9 mouse cellular contexts compared by ENCODE assay signal in genomic region chr7:16913806-16914452, GRCm38 (mm10). TPM values are rescaled to one million over a fixed set of nuclear protein-coding genes. Genes with fewer than 3 reads are reported as not detected.
DNase-seq lines count a peak whose midpoint lies in the region; ATAC-seq and TF ChIP-seq lines count a peak whose summit lies in the region.
"Had no signal": no experiment of that assay in that cellular context is flagged by ENCODE, and none has a peak within 500 bp of the region (broad histone marks: within the 10 kb centered on the region; RNA-seq: fewer than 3 reads in every experiment).

No protein-coding gene starts in this region.

- H3K36me3 ChIP-seq in E14TG2a.4 (ENCODE audit: insufficient read depth, low read length): peaks cover 44% of the 10 kb centered on the region
- H3K36me3 ChIP-seq in embryonic facial prominence, embryonic 12.5 days: peaks cover 48% of the 10 kb centered on the region
- peaks cover 38% of the 10 kb centered on the region for H3K36me3 ChIP-seq in heart, embryonic 15.5 days
- peaks cover 47% of the 10 kb centered on the region for H3K36me3 ChIP-seq in lung, embryonic 14.5 days (ENCODE audit: insufficient read depth)
- peaks cover 52% of the 10 kb centered on the region for H3K36me3 ChIP-seq in neural tube, embryonic 15.5 days

- H3K27me3 ChIP-seq in E14TG2a.4 (ENCODE audit: insufficient read depth, low read length): peaks cover 13% of the 10 kb centered on the region
- H3K27me3 ChIP-seq in embryonic facial prominence, embryonic 12.5 days: no peaks in the 10 kb centered on the region
- peaks cover 21% of the 10 kb centered on the region for H3K27me3 ChIP-seq in heart, embryonic 15.5 days
- H3K27me3 ChIP-seq in lung, embryonic 14.5 days (ENCODE audit: insufficient read depth, low read length): peaks cover 3% of the 10 kb centered on the region; the same call in 1 of the 2 replicates
- no peaks in the 10 kb centered on the region for H3K27me3 ChIP-seq in neural tube, embryonic 15.5 days (replicated peaks)

- peak; percentile 85 for DNase-seq in adrenal gland, postnatal 14 days
- peak; percentile 82 for DNase-seq in kidney, postnatal 14 days
- DNase-seq in lung, embryonic 14.5 days: peak; percentile 93
- DNase-seq in thymus, postnatal 4 days: peak; percentile 82

- H3K4me3 ChIP-seq in E14TG2a.4 (replicated peaks; ENCODE audit: low read length): no peak overlapping the region
- no peak overlapping the region for H3K4me3 ChIP-seq in embryonic facial prominence, embryonic 12.5 days
- no peak overlapping the region for H3K4me3 ChIP-seq in heart, embryonic 15.5 days
- H3K4me3 ChIP-seq in lung, embryonic 14.5 days (ENCODE audit: low read depth, low read length): no peak overlapping the region
- H3K4me3 ChIP-seq in neural tube, embryonic 15.5 days (replicated peaks): no peak overlapping the region

- no peak overlapping the region for H3K27ac ChIP-seq in embryonic facial prominence, embryonic 12.5 days
- H3K27ac ChIP-seq in heart, embryonic 15.5 days: no peak overlapping the region
- H3K27ac ChIP-seq in lung, embryonic 14.5 days (ENCODE audit: low read depth): no peak overlapping the region
- no peak overlapping the region; the same call in 1 of the 2 replicates for H3K27ac ChIP-seq in neural tube, embryonic 15.5 days (replicated peaks)

- ATAC-seq in embryonic facial prominence, embryonic 12.5 days (ENCODE audit: insufficient number of reproducible peaks, insufficient read depth, low FRiP score, low TSS enrichment): peak; percentile 18; the same call in 1 of the 2 replicates
- ATAC-seq in heart, embryonic 15.5 days (replicated peaks; ENCODE audit: insufficient number of reproducible peaks, insufficient read depth, low FRiP score, low read depth): peak; percentile 43; the same call in 1 of the 2 replicates
- ATAC-seq in lung, embryonic 14.5 days (ENCODE audit: insufficient read depth): peak; percentile 62
- ATAC-seq in neural tube, embryonic 15.5 days (ENCODE audit: low FRiP score): peak; percentile 64

- peaks cover 58% of the 10 kb centered on the region for H3K4me1 ChIP-seq in E14TG2a.4 (replicated peaks; ENCODE audit: low read depth, low read length)
- peaks cover 22% of the 10 kb centered on the region for H3K4me1 ChIP-seq in embryonic facial prominence, embryonic 12.5 days
- H3K4me1 ChIP-seq in heart, embryonic 15.5 days (replicated peaks): peaks cover 32% of the 10 kb centered on the region
- H3K4me1 ChIP-seq in lung, embryonic 14.5 days (ENCODE audit: insufficient read depth): no peaks in the 10 kb centered on the region; the same call in 1 of the 2 replicates
- peaks cover 31% of the 10 kb centered on the region for H3K4me1 ChIP-seq in neural tube, embryonic 15.5 days

- WGBS in embryonic facial prominence, embryonic 12.5 days: 36% methylated on average over 10 of the region's 10 CpGs
- whole genome bisulfite sequencing in heart, embryonic 15.5 days: 34% methylated on average over 10 of the region's 10 CpGs
- 27% methylated on average over 10 of the region's 10 CpGs for WGBS in lung, embryonic 14.5 days
- 35% methylated on average over 10 of the region's 10 CpGs for WGBS in neural tube, embryonic 15.5 days

- no peak overlapping the region for H3K4me2 ChIP-seq in embryonic facial prominence, embryonic 12.5 days (replicated peaks)
- no peak overlapping the region for H3K4me2 ChIP-seq in heart, embryonic 15.5 days
- no peak overlapping the region for H3K4me2 ChIP-seq in lung, embryonic 14.5 days
- no peak overlapping the region for H3K4me2 ChIP-seq in neural tube, embryonic 15.5 days

- H3K9ac ChIP-seq in embryonic facial prominence, embryonic 12.5 days: no peak overlapping the region
- no peak overlapping the region for H3K9ac ChIP-seq in heart, embryonic 15.5 days
- no peak overlapping the region for H3K9ac ChIP-seq in lung, embryonic 14.5 days
- no peak overlapping the region for H3K9ac ChIP-seq in neural tube, embryonic 15.5 days (replicated peaks)

- peak; percentile 77 for TF ChIP-seq CTCF in E14TG2a.4 (conservative IDR thresholded peaks at IDR 0.05; ENCODE audit: low read length)
- TF ChIP-seq CTCF in lung, embryonic 14.5 days (IDR thresholded peaks at IDR 0.05; ENCODE audit: low read depth): peak; percentile 92

- H3K9me3 ChIP-seq in E14TG2a.4 (ENCODE audit: low read length): no peaks in the 10 kb centered on the region
- no peaks in the 10 kb centered on the region for H3K9me3 ChIP-seq in embryonic facial prominence, embryonic 12.5 days
- H3K9me3 ChIP-seq in heart, embryonic 15.5 days (replicated peaks): no peaks in the 10 kb centered on the region
- no peaks in the 10 kb centered on the region for H3K9me3 ChIP-seq in lung, embryonic 14.5 days (ENCODE audit: low read depth, low read length)
- no peaks in the 10 kb centered on the region for H3K9me3 ChIP-seq in neural tube, embryonic 15.5 days (replicated peaks)

RNA-seq across cellular contexts. Expression of gene Ptgir, which starts 7.6 kb away (rescaled TPM):
- total RNA-seq in adrenal gland, postnatal 14 days (2021): 1.2 and 2.6 TPM in 2 replicates
- 1.7 and 2.2 TPM in 2 replicates for polyA plus RNA-seq in embryonic facial prominence, embryonic 12.5 days (2016; fragmentation: Nextera tagmentation; extraction: Ambion mirVana)
- polyA plus RNA-seq in heart, embryonic 15.5 days (2015; fragmentation: Nextera tagmentation; extraction: Ambion mirVana): 0.86 and 1.2 TPM in 2 replicates
- 1.3 and 1.6 TPM in 2 replicates for polyA plus RNA-seq in lung, embryonic 14.5 days (2014; fragmentation: Nextera tagmentation; extraction: Ambion mirVana)
- polyA plus RNA-seq in neural tube, embryonic 15.5 days (2015; fragmentation: Nextera tagmentation; extraction: Ambion mirVana): 1.1 and 1.3 TPM in 2 replicates
- total RNA-seq: layer of hippocampus, adult 8-10 months had no signal

RNA-seq across cellular contexts. Expression of gene Calm3, which starts 10.0 kb away (rescaled TPM):
- 222 and 231 TPM in 2 replicates for total RNA-seq in adrenal gland, postnatal 14 days (2021)
- 123 and 134 TPM in 2 replicates for polyA plus RNA-seq in embryonic facial prominence, embryonic 12.5 days (2016; fragmentation: Nextera tagmentation; extraction: Ambion mirVana)
- polyA plus RNA-seq in heart, embryonic 15.5 days (2015; fragmentation: Nextera tagmentation; extraction: Ambion mirVana): 96.4 and 98.4 TPM in 2 replicates
- polyA plus RNA-seq in lung, embryonic 14.5 days (2014; fragmentation: Nextera tagmentation; extraction: Ambion mirVana): 139 and 155 TPM in 2 replicates
- polyA plus RNA-seq in neural tube, embryonic 15.5 days (2015; fragmentation: Nextera tagmentation; extraction: Ambion mirVana): 336 and 404 TPM in 2 replicates

RNA-seq across cellular contexts. Expression of gene Gng8, which starts 22.3 kb away (rescaled TPM):
- total RNA-seq in adrenal gland, postnatal 14 days (2021): 0.59 and 0.60 TPM in 2 replicates
- 21.5 and 22.7 TPM in 2 replicates for polyA plus RNA-seq in embryonic facial prominence, embryonic 12.5 days (2016; fragmentation: Nextera tagmentation; extraction: Ambion mirVana)
- 4.2 and 5.2 TPM in 2 replicates for polyA plus RNA-seq in heart, embryonic 15.5 days (2015; fragmentation: Nextera tagmentation; extraction: Ambion mirVana)
- polyA plus RNA-seq in lung, embryonic 14.5 days (2014; fragmentation: Nextera tagmentation; extraction: Ambion mirVana): 10.8 and 11.1 TPM in 2 replicates
- 4.0 and 4.1 TPM in 2 replicates for polyA plus RNA-seq in neural tube, embryonic 15.5 days (2015; fragmentation: Nextera tagmentation; extraction: Ambion mirVana)

RNA-seq across cellular contexts. Expression of gene Pnmal2, which starts 30.6 kb away (rescaled TPM):
- 24.6 and 27.2 TPM in 2 replicates for total RNA-seq in adrenal gland, postnatal 14 days (2021)
- polyA plus RNA-seq in embryonic facial prominence, embryonic 12.5 days (2016; fragmentation: Nextera tagmentation; extraction: Ambion mirVana): 15.9 and 16.6 TPM in 2 replicates
- polyA plus RNA-seq in heart, embryonic 15.5 days (2015; fragmentation: Nextera tagmentation; extraction: Ambion mirVana): 4.7 and 6.2 TPM in 2 replicates
- 3.1 and 3.3 TPM in 2 replicates for polyA plus RNA-seq in lung, embryonic 14.5 days (2014; fragmentation: Nextera tagmentation; extraction: Ambion mirVana)
- polyA plus RNA-seq in neural tube, embryonic 15.5 days (2015; fragmentation: Nextera tagmentation; extraction: Ambion mirVana): 117 and 137 TPM in 2 replicates

RNA-seq across cellular contexts. Expression of gene Dact3, which starts 38.8 kb away (rescaled TPM):
- 2.6 and 4.1 TPM in 2 replicates for total RNA-seq in adrenal gland, postnatal 14 days (2021)
- 13.4 and 14.6 TPM in 2 replicates for polyA plus RNA-seq in embryonic facial prominence, embryonic 12.5 days (2016; fragmentation: Nextera tagmentation; extraction: Ambion mirVana)
- polyA plus RNA-seq in heart, embryonic 15.5 days (2015; fragmentation: Nextera tagmentation; extraction: Ambion mirVana): 5.8 and 7.0 TPM in 2 replicates
- 6.6 and 7.8 TPM in 2 replicates for polyA plus RNA-seq in lung, embryonic 14.5 days (2014; fragmentation: Nextera tagmentation; extraction: Ambion mirVana)
- 3.7 and 4.8 TPM in 2 replicates for polyA plus RNA-seq in neural tube, embryonic 15.5 days (2015; fragmentation: Nextera tagmentation; extraction: Ambion mirVana)
